Mouse (Mus musculus): ENCODE measurements around the gene Nod1. TPM values are rescaled to one million over a fixed set of nuclear protein-coding genes. Genes with fewer than 3 reads are reported as not detected.

Gene Nod1
- polyA plus RNA-seq, 1 experiment from 2014 or later, result 4.2 TPM

GRCm38 (mm10) chr6:54975616-54976015 is 3.2 kb upstream of the Nod1 start:
- peaks cover 15% of the 10 kb centered on the region for H3K4me1 ChIP-seq
- WGBS, result 68% methylated on average over 1 of the region's 1 CpGs
- no peak for ATAC-seq (ENCODE audit: extremely low read depth, insufficient number of reproducible peaks, low FRiP score, low TSS enrichment)
- H3K9me3 ChIP-seq, result no peaks in the 10 kb centered on the region
- H3K36me3 ChIP-seq, result no peaks in the 10 kb centered on the region
- H3K9ac ChIP-seq, result no peak overlapping the region
- H3K4me3 ChIP-seq, result no peak overlapping the region
- peaks cover 13% of the 10 kb centered on the region for H3K27me3 ChIP-seq (replicated peaks)
- no peak overlapping the region for H3K27ac ChIP-seq (replicated peaks)
- H3K4me2 ChIP-seq, result no peak overlapping the region

- Histone ChIP-seq H3K27me3 (replicated peaks) (peaks cover 18% of the 10 kb centered on the region), H3K36me3 (no peaks in the 10 kb centered on the region), H3K9ac (no peak overlapping the region), H3K27ac (replicated peaks) (no peak overlapping the region), H3K9me3 (no peaks in the 10 kb centered on the region), H3K4me2 (no peak overlapping the region), H3K4me3 (no peak overlapping the region), H3K4me1 (peaks cover 19% of the 10 kb centered on the region)
- WGBS, result 58% methylated on average over 5 of the region's 5 CpGs
- no peak; the same call in 1 of the 2 replicates for ATAC-seq (ENCODE audit: extremely low read depth, insufficient number of reproducible peaks, low FRiP score, low TSS enrichment)
Observed at GRCm38 (mm10) chr6:54974501-54974900, 2.1 kb upstream of the Nod1 start.

GRCm38 (mm10) chr6:54972929-54973211 is 458 bp upstream of the Nod1 start:
- ATAC-seq (ENCODE audit: extremely low read depth, insufficient number of reproducible peaks, low FRiP score, low TSS enrichment), result no peak

GRCm38 (mm10) chr6:54971731-54972110 is 691 bp downstream of the Nod1 start:
- peak overlapping the region; percentile 65 for H3K4me3 ChIP-seq
- peak overlapping the region; percentile 84 for H3K9ac ChIP-seq
- H3K9me3 ChIP-seq, result no peaks in the 10 kb centered on the region
- H3K36me3 ChIP-seq, result no peaks in the 10 kb centered on the region
- WGBS, result 26% methylated on average over 8 of the region's 8 CpGs
- H3K27me3 ChIP-seq (replicated peaks), result peaks cover 39% of the 10 kb centered on the region
- no peak for ATAC-seq (ENCODE audit: extremely low read depth, insufficient number of reproducible peaks, low FRiP score, low TSS enrichment)
- peak overlapping the region; percentile 60 for H3K27ac ChIP-seq (replicated peaks)
- peak overlapping the region; percentile 83 for H3K4me2 ChIP-seq
- H3K4me1 ChIP-seq, result peaks cover 22% of the 10 kb centered on the region

More at GRCm38 (mm10) chr6:54972929-54973211, 458 bp upstream of the Nod1 start:
- Histone ChIP-seq H3K4me1 (peaks cover 19% of the 10 kb centered on the region), H3K36me3 (no peaks in the 10 kb centered on the region), H3K27me3 (replicated peaks) (peaks cover 28% of the 10 kb centered on the region), H3K4me3 (peak overlapping the region; percentile 65), H3K9me3 (no peaks in the 10 kb centered on the region), H3K27ac (replicated peaks) (no peak overlapping the region), H3K4me2 (peak overlapping the region; percentile 83), H3K9ac (peak overlapping the region; percentile 84)
- 18% methylated on average over 5 of the region's 5 CpGs for WGBS

GRCm38 (mm10) chr6:54970506-54970905 is 1.9 kb downstream of the Nod1 start:
- WGBS, result 50% methylated on average over 9 of the region's 9 CpGs
- Histone ChIP-seq H3K9me3 (no peaks in the 10 kb centered on the region), H3K4me3 (no peak overlapping the region), H3K27me3 (replicated peaks) (peaks cover 39% of the 10 kb centered on the region), H3K9ac (no peak overlapping the region), H3K27ac (replicated peaks) (no peak overlapping the region), H3K4me2 (0 out of 2 replicates have a peak overlapping the region, but pooled peaks have one; percentile 1), H3K4me1 (peaks cover 22% of the 10 kb centered on the region), H3K36me3 (no peaks in the 10 kb centered on the region)
- ATAC-seq (ENCODE audit: extremely low read depth, insufficient number of reproducible peaks, low FRiP score, low TSS enrichment), result no peak

- 65% methylated on average over 2 of the region's 2 CpGs for WGBS
Observed at GRCm38 (mm10) chr6:54969801-54970200, 2.6 kb downstream of the Nod1 start.

GRCm38 (mm10) chr6:54967591-54967990 is 4.8 kb downstream of the Nod1 start:
- no peak overlapping the region for H3K4me2 ChIP-seq
- no peaks in the 10 kb centered on the region for H3K9me3 ChIP-seq
- no peak overlapping the region for H3K27ac ChIP-seq (replicated peaks)
- no peak overlapping the region for H3K4me3 ChIP-seq
- ATAC-seq (ENCODE audit: extremely low read depth, insufficient number of reproducible peaks, low FRiP score, low TSS enrichment), result no peak
- 31% methylated on average over 10 of the region's 10 CpGs for WGBS
- no peaks in the 10 kb centered on the region for H3K36me3 ChIP-seq
- H3K27me3 ChIP-seq (replicated peaks), result peaks cover 37% of the 10 kb centered on the region
- H3K4me1 ChIP-seq, result peaks cover 16% of the 10 kb centered on the region
- no peak overlapping the region for H3K9ac ChIP-seq

More at GRCm38 (mm10) chr6:54969801-54970200, 2.6 kb downstream of the Nod1 start:
- H3K4me1 ChIP-seq, result peaks cover 22% of the 10 kb centered on the region
- H3K27ac ChIP-seq (replicated peaks), result no peak overlapping the region
- no peaks in the 10 kb centered on the region for H3K9me3 ChIP-seq
- H3K4me3 ChIP-seq, result no peak overlapping the region
- no peak overlapping the region for H3K9ac ChIP-seq
- no peak for ATAC-seq (ENCODE audit: extremely low read depth, insufficient number of reproducible peaks, low FRiP score, low TSS enrichment)
- peaks cover 39% of the 10 kb centered on the region for H3K27me3 ChIP-seq (replicated peaks)
- H3K36me3 ChIP-seq, result no peaks in the 10 kb centered on the region
- no peak overlapping the region for H3K4me2 ChIP-seq

- no peak overlapping the region for H3K27ac ChIP-seq (replicated peaks)
- peaks cover 31% of the 10 kb centered on the region for H3K27me3 ChIP-seq (replicated peaks)
- H3K9me3 ChIP-seq, result no peaks in the 10 kb centered on the region
- peaks cover 7% of the 10 kb centered on the region; the same call in 1 of the 2 replicates for H3K4me1 ChIP-seq
- ATAC-seq (ENCODE audit: extremely low read depth, insufficient number of reproducible peaks, low FRiP score, low TSS enrichment), result no peak
- H3K36me3 ChIP-seq, result no peaks in the 10 kb centered on the region
- no peak overlapping the region for H3K9ac ChIP-seq
- H3K4me2 ChIP-seq, result no peak overlapping the region
- H3K4me3 ChIP-seq, result no peak overlapping the region
- 39% methylated on average over 5 of the region's 5 CpGs for WGBS
Observed at GRCm38 (mm10) chr6:54965234-54965633, 7.2 kb downstream of the Nod1 start.

- Histone ChIP-seq H3K27ac (replicated peaks) (no peak overlapping the region), H3K9ac (no peak overlapping the region), H3K4me3 (no peak overlapping the region), H3K9me3 (no peaks in the 10 kb centered on the region), H3K36me3 (no peaks in the 10 kb centered on the region), H3K4me2 (no peak overlapping the region), H3K27me3 (replicated peaks) (peaks cover 28% of the 10 kb centered on the region), H3K4me1 (peaks cover 7% of the 10 kb centered on the region; the same call in 1 of the 2 replicates)
- ATAC-seq (ENCODE audit: extremely low read depth, insufficient number of reproducible peaks, low FRiP score, low TSS enrichment), result no peak
- 54% methylated on average over 1 of the region's 1 CpGs for WGBS
Observed at GRCm38 (mm10) chr6:54964755-54965154, 7.7 kb downstream of the Nod1 start.

- Histone ChIP-seq H3K9me3 (no peaks in the 10 kb centered on the region), H3K36me3 (no peaks in the 10 kb centered on the region), H3K4me1 (peaks cover 7% of the 10 kb centered on the region; the same call in 1 of the 2 replicates), H3K4me2 (no peak overlapping the region), H3K9ac (no peak overlapping the region), H3K27me3 (replicated peaks) (peaks cover 23% of the 10 kb centered on the region), H3K4me3 (no peak overlapping the region), H3K27ac (replicated peaks) (no peak overlapping the region)
- 71% methylated on average over 2 of the region's 2 CpGs for WGBS
- ATAC-seq (ENCODE audit: extremely low read depth, insufficient number of reproducible peaks, low FRiP score, low TSS enrichment), result no peak
Observed at GRCm38 (mm10) chr6:54963599-54963998, 8.8 kb downstream of the Nod1 start.

- WGBS, result 86% methylated on average over 8 of the region's 8 CpGs
Observed at GRCm38 (mm10) chr6:54957655-54958054, 14.8 kb downstream of the Nod1 start.

GRCm38 (mm10) chr6:54956425-54956824 is 16.0 kb downstream of the Nod1 start:
- no peak overlapping the region for H3K4me2 ChIP-seq
- no peaks in the 10 kb centered on the region for H3K36me3 ChIP-seq
- H3K27me3 ChIP-seq (replicated peaks), result no peaks in the 10 kb centered on the region; the same call in 1 of the 2 replicates
- no peak overlapping the region for H3K4me3 ChIP-seq
- no peak overlapping the region for H3K27ac ChIP-seq (replicated peaks)
- H3K9ac ChIP-seq, result no peak overlapping the region
- ATAC-seq (ENCODE audit: extremely low read depth, insufficient number of reproducible peaks, low FRiP score, low TSS enrichment), result no peak
- 60% methylated on average over 1 of the region's 1 CpGs for WGBS
- 0 out of 2 replicates have a peak, but pooled peaks cover 2% of the 10 kb centered on the region for H3K9me3 ChIP-seq
- peaks cover 14% of the 10 kb centered on the region for H3K4me1 ChIP-seq

More at GRCm38 (mm10) chr6:54957655-54958054, 14.8 kb downstream of the Nod1 start:
- Histone ChIP-seq H3K4me1 (peaks cover 18% of the 10 kb centered on the region), H3K27me3 (replicated peaks) (no peaks in the 10 kb centered on the region; the same call in 1 of the 2 replicates), H3K9ac (no peak overlapping the region), H3K4me3 (no peak overlapping the region), H3K9me3 (0 out of 2 replicates have a peak, but pooled peaks cover under 1% of the 10 kb centered on the region), H3K4me2 (no peak overlapping the region), H3K27ac (replicated peaks) (no peak overlapping the region), H3K36me3 (no peaks in the 10 kb centered on the region)
- ATAC-seq (ENCODE audit: extremely low read depth, insufficient number of reproducible peaks, low FRiP score, low TSS enrichment), result no peak
